Mouse (Mus musculus) midbrain, postnatal 0 days (tissue): ENCODE data around the gene Fam151b. TPM values are rescaled to one million over a fixed set of nuclear protein-coding genes. Genes with fewer than 3 reads are reported as not detected.
A peak's percentile ranks its signal among the peaks of the same experiment; 100 is the strongest.

Source experiments
- ATAC-seq: fragments of 200-750 bp; cut with Nextera tagmentation; 2 replicates; pipeline ENCODE4 v1.8.0; 2017; ENCODE audit warnings: moderate number of reproducible peaks, mild to moderate bottlenecking, moderate TSS enrichment, moderate library complexity; ENCODE audit not compliant: low FRiP score
- DNase-seq: peaks from one replicate; pipeline ENCODE4 v3.0.0-alpha.2; 2015; ENCODE audit warnings: low spot score
- H3K27ac ChIP-seq: fragments of 300-500 bp; sonication (generic); 2 replicates; pipeline ENCODE4 v1.5.1; 2014; ENCODE audit warnings: low read depth, mild to moderate bottlenecking, low read length, mixed read lengths
- H3K27me3 ChIP-seq: fragments of 300-500 bp; sonication (generic); 2 replicates; pipeline ENCODE4 v1.6.1; 2014; ENCODE audit warnings: low read length, control low read depth, mixed read lengths; ENCODE audit not compliant: insufficient read depth
- H3K36me3 ChIP-seq: fragments of 300-500 bp; sonication (generic); 2 replicates; pipeline ENCODE4 v1.6.1; 2014; ENCODE audit warnings: low read length, control low read depth, mixed read lengths; ENCODE audit not compliant: insufficient read depth
- H3K4me1 ChIP-seq: fragments of 300-500 bp; sonication (generic); 2 replicates; pipeline ENCODE4 v1.6.1; 2014; ENCODE audit warnings: mild to moderate bottlenecking, control low read depth, antibody characterized with exemption, low read length, mixed read lengths; ENCODE audit not compliant: insufficient read depth
- H3K4me2 ChIP-seq: fragments of 300-500 bp; sonication (generic); 2 replicates; pipeline ENCODE4 v1.6.1; 2014; ENCODE audit warnings: low read depth, mild to moderate bottlenecking, low read length, mixed read lengths; ENCODE audit not compliant: poor library complexity, severe bottlenecking
- H3K4me3 ChIP-seq: fragments of 300-500 bp; sonication (generic); 2 replicates; pipeline ENCODE4 v1.5.1; 2014; ENCODE audit warnings: low read depth, mild to moderate bottlenecking, low read length, moderate library complexity
- H3K9ac ChIP-seq: fragments of 300-500 bp; sonication (generic); replicated peaks from 2 replicates; pipeline ENCODE4 v1.6.1; 2014; ENCODE audit warnings: mild to moderate bottlenecking, low read length, moderate library complexity, mixed read lengths; ENCODE audit not compliant: poor library complexity, severe bottlenecking
- H3K9me3 ChIP-seq: fragments of 300-500 bp; sonication (generic); 2 replicates; pipeline ENCODE4 v1.6.1; 2016; ENCODE audit warnings: low read length, control low read depth
- CTCF ChIP-seq: IDR thresholded peaks from 2 replicates; pipeline ENCODE4 v1.5.1; 2016; ENCODE audit warnings: antibody characterized with exemption, mild to moderate bottlenecking
- WGBS: fragments of 180-500 bp; shearing (Covaris S2); extraction: QIAGEN DNeasy Blood & Tissue Kit; methylation state at CpG from one replicate; pipeline ENCODE4 v1.1.7; 2014; 5-methylcytosine and 5-hydroxymethylcytosine counted together
- polyA plus RNA-seq: library from polyadenylated mRNA; unstranded; fragments of >200 nt; fragmentation: Nextera tagmentation; extraction: Ambion mirVana; gene quantifications from 2 replicates; pipeline ENCODE4 v1.2.1, GENCODE M21; 2015
- total RNA-seq: library from RNA; depleted of rRNA; stranded (reverse); fragments of >200 nt; gene quantifications from 2 replicates; pipeline ENCODE4 v1.2.3, GENCODE M21; 2014

Fam151b gene
- total and polyA plus RNA-seq, 2 experiments from 2014 or later: 0.17 to 7.3 TPM

- 50% methylated on average over 4 of the region's 4 CpGs for WGBS
- Histone ChIP-seq H3K27me3 (0 out of 2 replicates have a peak, but pooled peaks cover 5% of the 10 kb centered on the region), H3K4me1 (no peaks in the 10 kb centered on the region), H3K4me3 (peak overlapping the region; percentile 79), H3K4me2 (peak overlapping the region; percentile 96), H3K9ac (0 out of 2 replicates have a peak overlapping the region, but pooled peaks have one; percentile 70), H3K36me3 (no peaks in the 10 kb centered on the region), H3K27ac (no peak overlapping the region), H3K9me3 (no peaks in the 10 kb centered on the region)
- ATAC-seq: no peak
- DNase-seq: peak; percentile 22
- no peak for TF ChIP-seq CTCF
Observed at GRCm38 (mm10) chr13:92427351-92427855, 56.4 kb downstream of the Fam151b start.

GRCm38 (mm10) chr13:92426294-92427051 lies 57.3 kb downstream of the Fam151b start:
- Histone ChIP-seq H3K9ac (peak overlapping the region; percentile 70), H3K9me3 (no peaks in the 10 kb centered on the region), H3K36me3 (no peaks in the 10 kb centered on the region), H3K27ac (no peak overlapping the region), H3K4me2 (peak overlapping the region; percentile 96), H3K4me3 (peak overlapping the region; percentile 79), H3K27me3 (0 out of 2 replicates have a peak, but pooled peaks cover 5% of the 10 kb centered on the region), H3K4me1 (no peaks in the 10 kb centered on the region)
- no peak for TF ChIP-seq CTCF
- WGBS: under 1% methylated on average over 71 of the region's 92 CpGs
- DNase-seq (peak; percentile 48), ATAC-seq (peak; percentile 50)

DNA sequence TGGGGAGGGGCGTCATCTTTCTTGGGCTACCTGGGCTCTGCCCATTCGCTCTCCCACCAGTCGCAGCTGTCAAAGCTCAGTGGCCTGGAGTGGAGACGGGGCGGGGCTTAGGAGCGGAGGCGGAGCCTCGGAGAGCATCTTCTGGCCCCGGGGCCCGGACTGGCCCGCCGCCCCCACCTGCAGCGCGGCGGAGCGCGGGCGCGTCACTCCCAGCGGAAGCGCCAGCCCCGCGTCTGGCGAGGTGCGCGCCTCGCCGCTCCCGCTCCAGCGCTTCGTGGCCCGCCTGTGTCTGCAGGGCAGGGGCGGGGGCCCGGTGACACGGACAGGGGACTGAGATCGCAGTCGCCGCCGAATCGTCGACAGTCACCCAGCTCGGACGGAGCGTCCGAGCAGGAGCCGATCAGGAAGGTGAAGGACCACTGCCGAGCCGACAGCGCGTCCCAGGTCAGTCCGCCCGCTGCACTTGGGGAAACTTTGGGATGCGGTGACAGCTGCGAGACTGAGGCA lies 58.0 kb downstream of the Fam151b start, which contains the start of gene Ankrd34b:
TSS of gene Ankrd34b (plus strand) at position 139 of the 507 bp plus-strand sequence.
- DNase-seq: peak; percentile 75
- Histone ChIP-seq H3K4me2 (peak within 1 kb of the TSS; percentile 96), H3K4me3 (peak within 1 kb of the TSS; percentile 79), H3K9me3 (no peaks in the 10 kb centered on the region), H3K27ac (no peak within 1 kb of the TSS), H3K27me3 (0 out of 2 replicates have a peak, but pooled peaks cover 5% of the 10 kb centered on the region), H3K4me1 (no peaks in the 10 kb centered on the region), H3K9ac (peak within 1 kb of the TSS; percentile 70), H3K36me3 (no peaks in the 10 kb centered on the region)
- under 1% methylated on average over 41 of the region's 54 CpGs for WGBS
- peak; percentile 84 for ATAC-seq
- no peak for TF ChIP-seq CTCF

DNA sequence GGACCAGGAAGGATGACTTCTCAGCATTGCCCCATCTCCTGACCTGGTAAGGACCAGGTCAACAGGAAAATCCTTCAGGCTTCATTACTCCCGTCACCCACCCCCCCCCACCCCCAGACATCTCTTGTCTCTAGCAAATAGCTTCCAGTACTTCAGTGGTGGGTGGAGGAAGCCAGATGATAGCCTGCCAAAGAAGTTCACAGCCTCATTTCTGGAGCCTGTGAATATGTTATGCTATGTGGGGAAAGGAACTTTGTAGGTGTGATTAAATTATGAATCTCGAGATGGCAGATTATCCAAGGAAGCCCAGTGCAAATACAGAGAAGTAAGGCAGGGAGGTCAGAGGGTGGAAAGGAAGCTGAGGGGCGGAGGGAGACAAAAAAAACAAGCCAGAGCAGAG lies 60.1 kb downstream of the Fam151b start:
- no peaks in the 10 kb centered on the region for H3K36me3 ChIP-seq
- 0 out of 2 replicates have a peak, but pooled peaks cover 5% of the 10 kb centered on the region for H3K27me3 ChIP-seq
- no peak overlapping the region for H3K9ac ChIP-seq
- H3K4me3 ChIP-seq: no peak overlapping the region
- no peaks in the 10 kb centered on the region for H3K4me1 ChIP-seq
- no peak overlapping the region for H3K4me2 ChIP-seq
- no peak for TF ChIP-seq CTCF
- WGBS: 59% methylated on average over 3 of the region's 3 CpGs
- H3K9me3 ChIP-seq: no peaks in the 10 kb centered on the region
- no peak overlapping the region for H3K27ac ChIP-seq
- no peak for ATAC-seq
- DNase-seq: no peak

DNA sequence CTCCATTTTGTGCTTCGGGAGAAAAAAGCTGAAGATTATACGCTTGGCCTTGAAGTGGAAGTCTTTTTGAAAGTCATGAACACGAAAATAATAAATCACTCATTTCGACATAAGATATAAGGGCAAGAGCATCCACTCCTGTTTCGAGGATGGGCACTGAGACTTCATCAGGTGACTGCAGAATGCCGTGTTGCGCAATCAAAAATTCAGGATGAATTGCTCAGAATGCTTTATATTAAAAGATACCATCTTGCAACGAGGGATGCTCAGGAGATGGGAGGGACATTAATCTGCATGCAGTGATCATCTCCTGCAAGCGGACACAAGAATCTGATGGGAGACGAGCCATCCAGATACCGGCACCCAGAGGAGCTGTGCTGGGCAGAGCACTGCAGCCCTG lies 64.2 kb downstream of the Fam151b start:
- Histone ChIP-seq H3K36me3 (no peaks in the 10 kb centered on the region), H3K4me1 (no peaks in the 10 kb centered on the region), H3K4me2 (no peak overlapping the region), H3K27me3 (no peaks in the 10 kb centered on the region), H3K4me3 (no peak overlapping the region), H3K9ac (no peak overlapping the region), H3K9me3 (no peaks in the 10 kb centered on the region), H3K27ac (no peak overlapping the region)
- DNase-seq: no peak
- ATAC-seq: no peak
- 85% methylated on average over 11 of the region's 11 CpGs for WGBS
- TF ChIP-seq CTCF: no peak

DNA sequence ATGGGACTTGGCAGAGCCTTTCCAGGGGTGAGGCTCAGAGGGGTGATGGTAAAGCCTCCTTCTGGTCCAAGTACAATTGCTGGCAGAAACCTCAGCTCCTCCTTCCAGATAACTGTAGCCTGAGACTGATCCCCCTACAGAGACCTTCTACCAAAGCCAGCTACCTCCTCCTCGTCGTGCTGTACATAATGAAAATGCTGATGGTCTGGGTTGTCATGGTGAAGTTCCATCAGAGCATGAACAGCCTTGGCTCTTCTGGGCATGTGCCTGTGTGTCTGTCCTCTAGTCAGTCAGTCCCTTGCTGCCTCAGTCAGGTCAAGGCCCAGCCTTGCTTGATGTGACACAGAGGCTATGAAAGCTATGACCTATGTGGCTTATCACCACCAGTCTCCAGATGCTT lies 73.3 kb downstream of the Fam151b start:
- Histone ChIP-seq H3K4me3 (no peak overlapping the region), H3K27me3 (no peaks in the 10 kb centered on the region), H3K9ac (no peak overlapping the region), H3K4me2 (no peak overlapping the region), H3K4me1 (no peaks in the 10 kb centered on the region), H3K9me3 (no peaks in the 10 kb centered on the region), H3K27ac (no peak overlapping the region), H3K36me3 (no peaks in the 10 kb centered on the region)
- 53% methylated on average over 2 of the region's 2 CpGs for WGBS
- DNase-seq (no peak), ATAC-seq (no peak)
- TF ChIP-seq CTCF: no peak
